Mouse (Mus musculus) liver, embryonic 11.5 days (tissue): ENCODE measurements around the gene Guca2a. TPM values are rescaled to one million over a fixed set of nuclear protein-coding genes. Genes with fewer than 3 reads are reported as not detected.

ENCODE experiments used
- ATAC-seq: fragments of 200-750 bp; cut with Nextera tagmentation; replicated peaks from 2 replicates; pipeline ENCODE4 v1.8.0; 2017; ENCODE audit warnings: moderate number of reproducible peaks, mild to moderate bottlenecking, moderate TSS enrichment, moderate library complexity; ENCODE audit not compliant: low FRiP score
- DNase-seq: peaks from one replicate; pipeline ENCODE4 v3.0.0-alpha.2; 2017; ENCODE audit warnings: low spot score
- H3K27ac ChIP-seq: fragments of 300-500 bp; sonication (generic); 2 replicates; pipeline ENCODE4 v1.5.1; 2014; ENCODE audit warnings: mild to moderate bottlenecking, low read depth, low read length, control low read depth
- H3K27me3 ChIP-seq: fragments of 300-500 bp; sonication (generic); replicated peaks from 2 replicates; pipeline ENCODE4 v1.6.1; 2014; ENCODE audit warnings: low read length, mixed read lengths; ENCODE audit not compliant: control insufficient read depth, insufficient read depth
- H3K36me3 ChIP-seq: fragments of 300-500 bp; sonication (generic); 2 replicates; pipeline ENCODE4 v1.6.1; 2014; ENCODE audit warnings: mild to moderate bottlenecking, low read length, moderate library complexity, mixed read lengths; ENCODE audit not compliant: control insufficient read depth, insufficient read depth
- H3K4me1 ChIP-seq: fragments of 300-500 bp; sonication (generic); replicated peaks from 2 replicates; pipeline ENCODE4 v1.6.1; 2014; ENCODE audit warnings: low read length, mixed read lengths; ENCODE audit not compliant: control insufficient read depth, insufficient read depth
- H3K4me2 ChIP-seq: fragments of 300-500 bp; sonication (generic); 2 replicates; pipeline ENCODE4 v1.6.1; 2014; ENCODE audit warnings: mild to moderate bottlenecking, control low read depth, moderate library complexity
- H3K4me3 ChIP-seq: fragments of 300-500 bp; sonication (generic); 2 replicates; pipeline ENCODE4 v1.5.1; 2014; ENCODE audit warnings: low read depth, low read length, control low read depth
- H3K9ac ChIP-seq: fragments of 300-500 bp; sonication (generic); 2 replicates; pipeline ENCODE4 v1.6.1; 2014; ENCODE audit warnings: low read depth, low read length, control low read depth
- H3K9me3 ChIP-seq: fragments of 300-500 bp; sonication (generic); 2 replicates; pipeline ENCODE4 v1.6.1; 2016; ENCODE audit warnings: low read length, inconsistent platforms, mixed read lengths; ENCODE audit not compliant: control insufficient read depth
- WGBS: fragments of 180-500 bp; shearing (Covaris S2); extraction: QIAGEN DNeasy Blood & Tissue Kit; methylation state at CpG from one replicate; pipeline ENCODE4 v1.1.7; 2014; 5-methylcytosine and 5-hydroxymethylcytosine counted together
- polyA plus RNA-seq: library from polyadenylated mRNA; unstranded; fragments of >200 nt; fragmentation: Nextera tagmentation; extraction: Ambion mirVana; gene quantifications from 2 replicates; pipeline ENCODE4 v1.2.1, GENCODE M21; 2014

The Guca2a gene
- 0.62 TPM in 1 of 2 replicates, not detected in the other for polyA plus RNA-seq

DNA sequence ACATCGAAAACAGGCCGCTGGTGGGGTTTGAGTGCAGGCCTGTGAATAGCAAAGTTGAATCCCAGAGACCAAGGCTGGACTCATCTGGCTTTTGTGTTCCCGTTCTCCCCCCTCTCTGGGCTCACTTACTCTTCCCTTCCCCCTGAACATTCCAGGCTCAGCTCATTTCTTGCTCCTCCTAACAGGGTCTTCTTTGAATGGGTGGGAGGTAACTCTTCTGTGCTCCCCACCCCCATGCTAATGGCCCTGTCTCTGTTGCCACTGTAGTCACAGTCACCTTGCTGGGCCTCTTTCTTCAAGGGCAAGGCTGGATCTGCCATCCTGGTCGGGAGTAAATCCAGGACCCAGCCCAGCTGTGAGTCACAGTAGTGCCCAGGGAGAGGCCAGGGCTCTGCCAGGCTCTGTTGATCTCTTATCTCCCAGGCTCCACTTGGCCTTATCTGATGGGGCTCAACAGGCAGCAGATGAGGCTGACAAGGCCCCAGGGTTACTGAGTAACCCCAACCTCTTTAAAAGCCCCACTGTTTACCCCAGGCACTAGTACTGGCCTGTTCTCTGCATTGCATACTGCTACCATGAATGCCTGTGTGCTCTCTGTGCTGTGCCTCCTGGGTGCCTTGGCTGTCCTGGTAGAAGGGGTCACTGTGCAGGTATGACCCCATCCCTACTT lies at the start of gene Guca2a:
TSS of gene Guca2a (plus strand) at position 529 of the 670 bp plus-strand sequence.
- Histone ChIP-seq H3K4me3 (no peak within 1 kb of the TSS), H3K9ac (no peak within 1 kb of the TSS), H3K27me3 (no peaks in the 10 kb centered on the region), H3K4me2 (no peak within 1 kb of the TSS), H3K27ac (no peak within 1 kb of the TSS), H3K4me1 (peaks cover 3% of the 10 kb centered on the region; the same call in 1 of the 2 replicates), H3K36me3 (no peaks in the 10 kb centered on the region), H3K9me3 (no peaks in the 10 kb centered on the region)
- 79% methylated on average over 4 of the region's 4 CpGs for WGBS
- DNase-seq (no peak), ATAC-seq (no peak; the same call in 1 of the 2 replicates)

DNA sequence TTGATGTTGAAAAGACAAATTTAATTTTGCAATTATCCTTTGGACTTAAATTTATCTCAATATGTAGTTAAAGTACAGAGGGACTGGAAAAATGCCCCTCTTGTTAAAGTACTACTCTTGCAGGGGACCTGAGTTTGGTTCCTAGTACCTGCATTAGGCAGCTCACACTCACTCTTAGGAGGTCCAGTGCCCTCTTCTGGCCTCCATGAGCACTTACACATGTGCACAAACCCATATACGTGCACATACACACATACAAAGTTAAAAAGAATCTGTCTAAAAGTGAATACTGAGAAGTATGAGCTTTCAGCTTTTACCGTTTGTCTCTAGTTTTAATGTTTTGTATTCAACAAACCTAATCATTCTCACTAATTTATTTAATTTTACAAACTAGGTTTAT lies 49.5 kb upstream of the Guca2a start:
- Histone ChIP-seq H3K9ac (no peak overlapping the region), H3K27ac (no peak overlapping the region), H3K36me3 (peaks cover 4% of the 10 kb centered on the region; the same call in 1 of the 2 replicates), H3K27me3 (no peaks in the 10 kb centered on the region), H3K4me3 (no peak overlapping the region), H3K4me1 (no peaks in the 10 kb centered on the region), H3K4me2 (no peak overlapping the region), H3K9me3 (no peaks in the 10 kb centered on the region)
- WGBS = 94% methylated on average over 2 of the region's 2 CpGs
- ATAC-seq (no peak), DNase-seq (no peak)

DNA sequence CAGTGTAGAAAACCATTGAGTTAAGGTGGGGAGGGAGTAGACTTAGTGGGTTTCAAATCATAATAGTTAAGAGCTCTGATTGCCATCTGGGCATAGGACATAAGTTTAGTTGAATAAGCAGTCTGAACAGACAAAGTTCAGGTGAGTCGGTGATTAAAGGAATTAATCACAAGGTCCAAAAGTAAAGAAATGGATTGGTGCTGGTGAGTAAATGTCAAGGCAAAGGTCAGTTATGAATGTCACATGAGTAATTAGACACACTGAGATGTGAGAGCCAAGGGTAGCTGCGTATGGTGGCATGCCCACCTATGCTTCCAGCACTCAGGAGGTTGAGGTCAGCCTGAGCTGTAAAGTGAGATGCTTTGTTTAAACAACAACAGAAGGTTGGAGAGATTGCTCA lies 48.1 kb upstream of the Guca2a start:
- Histone ChIP-seq H3K27me3 (no peaks in the 10 kb centered on the region), H3K27ac (no peak overlapping the region), H3K4me2 (no peak overlapping the region), H3K4me3 (no peak overlapping the region), H3K9me3 (no peaks in the 10 kb centered on the region), H3K4me1 (no peaks in the 10 kb centered on the region), H3K9ac (no peak overlapping the region), H3K36me3 (peaks cover 4% of the 10 kb centered on the region; the same call in 1 of the 2 replicates)
- ATAC-seq (no peak), DNase-seq (no peak)
- 93% methylated on average over 2 of the region's 2 CpGs for WGBS

DNA sequence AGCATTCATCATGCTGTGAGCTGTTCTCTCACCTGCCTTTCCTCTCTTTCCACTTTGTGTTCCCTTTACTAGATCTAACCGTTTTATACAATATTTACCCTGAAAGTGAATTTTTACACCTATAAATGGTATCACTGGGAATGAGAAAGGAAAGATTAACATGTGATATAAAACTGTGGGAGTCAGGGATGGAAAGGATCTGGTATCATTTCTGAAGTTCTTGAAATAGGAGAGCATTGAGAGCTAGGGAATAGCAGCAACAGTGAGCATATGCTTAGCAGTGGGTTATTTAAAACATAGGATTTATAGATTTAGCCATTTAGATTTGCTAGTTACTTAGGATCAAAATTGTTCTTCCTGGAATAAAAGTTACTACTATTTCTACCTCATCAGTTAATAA lies 47.5 kb upstream of the Guca2a start:
- no peak overlapping the region for H3K27ac ChIP-seq
- H3K27me3 ChIP-seq = no peaks in the 10 kb centered on the region
- H3K9me3 ChIP-seq = no peaks in the 10 kb centered on the region
- no peak overlapping the region for H3K4me2 ChIP-seq
- DNase-seq (no peak), ATAC-seq (no peak)
- no peak overlapping the region for H3K4me3 ChIP-seq
- WGBS = 84% methylated on average over 1 of the region's 1 CpGs
- no peaks in the 10 kb centered on the region for H3K4me1 ChIP-seq
- no peak overlapping the region for H3K9ac ChIP-seq
- H3K36me3 ChIP-seq = peaks cover 4% of the 10 kb centered on the region; the same call in 1 of the 2 replicates

DNA sequence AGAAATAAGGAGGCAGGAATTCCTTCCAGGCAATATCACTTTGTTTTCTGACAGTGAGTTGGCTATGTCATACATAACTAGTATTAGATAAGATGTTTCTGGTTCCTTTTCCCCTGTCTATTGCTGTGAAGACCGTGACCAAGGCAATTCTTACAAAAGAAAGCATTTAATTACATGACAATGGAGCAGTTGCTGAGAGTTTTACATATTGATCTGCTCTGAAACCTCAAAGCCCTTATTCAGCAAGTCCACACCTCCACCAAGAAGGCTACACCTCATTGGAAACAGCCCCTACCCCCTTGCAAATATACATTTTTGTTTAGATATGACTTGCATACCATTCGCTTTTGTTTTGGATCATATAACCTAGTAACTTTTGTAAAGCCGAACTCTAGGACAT lies 45.0 kb upstream of the Guca2a start:
- Histone ChIP-seq H3K4me2 (no peak overlapping the region), H3K27me3 (no peaks in the 10 kb centered on the region), H3K27ac (no peak overlapping the region), H3K9me3 (no peaks in the 10 kb centered on the region), H3K4me1 (no peaks in the 10 kb centered on the region), H3K4me3 (no peak overlapping the region), H3K36me3 (peaks cover 4% of the 10 kb centered on the region; the same call in 1 of the 2 replicates), H3K9ac (no peak overlapping the region)
- ATAC-seq (no peak), DNase-seq (no peak)
- 81% methylated on average over 3 of the region's 3 CpGs for WGBS

DNA sequence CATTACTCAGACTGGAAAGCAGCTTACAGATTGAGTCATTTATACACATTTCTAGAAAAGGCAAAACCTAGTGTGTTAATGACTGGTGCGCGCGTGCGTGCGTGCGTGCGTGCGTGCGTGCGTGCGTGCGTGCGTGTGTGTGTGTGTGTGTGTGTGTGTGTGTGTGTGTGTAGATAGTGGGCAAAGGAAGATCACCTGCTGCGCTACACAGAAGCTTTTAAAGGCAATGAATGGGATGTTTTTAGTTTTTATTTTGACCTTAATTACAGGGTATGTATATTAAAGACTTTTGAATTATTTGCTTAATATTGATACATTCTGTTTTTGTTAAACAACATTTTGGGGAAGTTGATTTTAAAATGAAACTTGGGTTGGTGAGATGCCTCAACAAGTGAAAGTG lies 43.2 kb upstream of the Guca2a start:
- 90% methylated on average over 14 of the region's 14 CpGs for WGBS

DNA sequence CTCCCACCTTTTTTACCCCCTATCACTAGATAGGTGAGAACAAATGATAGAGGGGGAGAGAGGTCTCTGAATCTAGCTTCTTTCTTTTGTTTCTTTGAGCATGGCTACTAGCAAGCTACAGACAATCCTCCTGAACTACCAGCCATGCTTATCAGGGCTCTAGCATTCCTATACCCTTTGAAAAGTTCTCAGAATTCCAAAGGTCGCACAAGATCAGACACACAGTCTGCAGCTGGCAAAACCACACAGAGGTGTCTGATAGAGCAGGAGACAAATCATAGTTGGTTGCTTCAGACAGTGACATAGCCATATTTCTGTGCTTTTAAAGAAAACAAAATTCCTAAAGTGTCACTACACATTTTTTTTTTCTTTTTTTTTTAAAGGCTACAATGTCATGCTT lies 37.9 kb upstream of the Guca2a start:
- Histone ChIP-seq H3K36me3 (no peaks in the 10 kb centered on the region), H3K9ac (no peak overlapping the region), H3K27me3 (no peaks in the 10 kb centered on the region), H3K9me3 (no peaks in the 10 kb centered on the region), H3K4me2 (no peak overlapping the region), H3K27ac (no peak overlapping the region), H3K4me1 (no peaks in the 10 kb centered on the region), H3K4me3 (no peak overlapping the region)
- 46% methylated on average over 1 of the region's 1 CpGs for WGBS
- DNase-seq = no peak
- ATAC-seq = no peak

More for the DNA sequence above, 43.2 kb upstream of the Guca2a start:
- ATAC-seq (no peak), DNase-seq (no peak)
- Histone ChIP-seq H3K9ac (no peak overlapping the region), H3K27ac (no peak overlapping the region), H3K4me1 (no peaks in the 10 kb centered on the region), H3K27me3 (no peaks in the 10 kb centered on the region), H3K4me3 (no peak overlapping the region), H3K4me2 (no peak overlapping the region), H3K9me3 (no peaks in the 10 kb centered on the region), H3K36me3 (no peaks in the 10 kb centered on the region)

DNA sequence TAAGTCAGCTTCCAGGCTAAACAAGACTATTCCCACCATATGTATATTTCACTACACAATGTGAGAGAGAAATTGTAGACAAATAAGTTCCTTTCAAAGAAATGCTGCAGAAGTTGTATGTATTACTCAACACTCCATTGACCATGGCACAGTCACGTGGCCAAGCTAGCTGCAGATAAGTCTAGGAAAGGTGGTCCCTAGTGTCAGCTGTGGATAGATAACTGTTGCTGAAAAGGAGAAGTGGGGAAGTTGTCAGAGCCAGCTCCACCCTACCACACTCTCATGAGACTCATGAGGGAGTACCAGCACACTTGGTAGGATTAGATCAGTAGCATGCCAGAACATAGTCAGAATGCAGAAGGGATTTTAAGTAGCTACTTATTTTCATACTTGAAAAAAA lies 28.0 kb upstream of the Guca2a start:
- DNase-seq (no peak), ATAC-seq (peak; percentile 93)
- H3K9me3 ChIP-seq = no peaks in the 10 kb centered on the region
- 42% methylated on average over 1 of the region's 1 CpGs for WGBS
- no peak overlapping the region for H3K4me3 ChIP-seq
- no peak overlapping the region for H3K9ac ChIP-seq
- no peaks in the 10 kb centered on the region; the same call in 1 of the 2 replicates for H3K4me1 ChIP-seq
- no peaks in the 10 kb centered on the region for H3K27me3 ChIP-seq
- H3K27ac ChIP-seq = no peak overlapping the region
- H3K36me3 ChIP-seq = peaks cover 6% of the 10 kb centered on the region; the same call in 1 of the 2 replicates
- no peak overlapping the region for H3K4me2 ChIP-seq

DNA sequence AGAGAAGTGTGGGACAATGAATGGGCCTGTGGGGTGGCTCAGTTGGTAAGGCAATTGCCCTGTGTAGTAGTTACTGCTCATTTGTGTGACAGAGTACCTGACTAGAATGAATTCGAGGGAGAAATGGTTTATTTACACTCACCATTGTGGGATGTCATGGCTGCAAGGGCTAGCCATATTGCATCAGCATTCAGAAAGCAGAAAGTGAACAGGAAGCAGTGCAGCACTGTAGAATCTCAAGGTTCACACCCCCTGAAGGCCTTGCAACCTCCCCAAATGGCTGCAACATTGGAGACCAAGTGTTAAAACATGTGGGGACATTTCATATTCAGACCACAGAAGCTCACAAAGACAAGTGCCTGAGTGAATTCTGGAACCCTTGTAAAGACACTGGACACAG lies 23.4 kb upstream of the Guca2a start:
- H3K4me1 ChIP-seq = no peaks in the 10 kb centered on the region; the same call in 1 of the 2 replicates
- ATAC-seq = no peak
- WGBS = 47% methylated on average over 1 of the region's 1 CpGs
- no peak overlapping the region for H3K9ac ChIP-seq
- DNase-seq = no peak
- no peaks in the 10 kb centered on the region for H3K36me3 ChIP-seq
- H3K4me2 ChIP-seq = no peak overlapping the region
- no peak overlapping the region for H3K4me3 ChIP-seq
- no peaks in the 10 kb centered on the region for H3K9me3 ChIP-seq
- no peak overlapping the region for H3K27ac ChIP-seq
- H3K27me3 ChIP-seq = no peaks in the 10 kb centered on the region
